Mouse (Mus musculus): ENCODE measurements around the gene A630001G21Rik. TPM values are rescaled to one million over a fixed set of nuclear protein-coding genes. Genes with fewer than 3 reads are reported as not detected.

A630001G21Rik gene
- total RNA-seq, 2 experiments from 2014 or later = 0.17 to 1.2 TPM

DNA sequence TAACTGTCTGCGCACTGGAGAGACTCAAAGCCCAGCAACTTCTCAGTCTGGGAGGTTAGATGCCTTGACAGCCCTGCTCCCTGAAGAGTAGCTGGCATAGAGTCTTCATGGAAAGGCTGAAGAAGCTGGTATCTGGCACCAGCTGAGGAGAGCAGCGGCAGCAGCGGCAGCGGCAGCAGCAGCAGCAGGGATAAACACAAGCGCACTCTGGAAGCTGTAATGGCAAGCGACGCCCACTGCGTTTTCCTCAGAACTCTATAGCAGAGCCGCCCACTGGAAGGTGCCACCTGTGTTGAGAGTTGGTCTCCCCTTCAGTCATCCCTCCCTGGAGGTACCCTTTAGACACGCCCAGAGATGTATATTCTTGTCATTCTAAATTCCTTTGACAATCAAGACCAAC lies 2.3 kb downstream of the A630001G21Rik start:
- intact Hi-C loops (cut with DNase I) = no loop called here
- DNase-seq (ENCODE audit: low spot score in 2 of 2) = no peak

DNA sequence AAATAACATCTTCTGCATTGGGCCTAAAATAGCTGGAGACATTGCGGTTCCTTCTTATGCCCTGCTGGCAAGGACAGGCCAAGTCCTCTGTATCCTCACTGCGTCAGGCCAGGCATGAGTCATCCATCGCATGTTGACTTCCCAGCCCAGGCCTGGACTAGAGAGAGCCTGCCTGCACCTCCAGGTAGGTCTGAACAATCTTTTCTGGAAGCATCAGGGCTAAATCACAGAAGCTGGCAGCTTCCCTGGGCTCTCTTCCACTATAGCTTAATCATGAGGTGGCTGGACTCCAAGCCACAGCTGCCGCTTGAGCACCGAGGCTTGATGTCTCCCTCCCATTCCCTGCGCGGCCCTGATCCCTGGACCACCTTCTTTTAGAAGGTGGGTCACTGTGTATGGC lies 3.3 kb downstream of the A630001G21Rik start:
- peak in 1 of 2 experiments; percentile 5 for DNase-seq (ENCODE audit: low spot score in 2 of 2)

DNA sequence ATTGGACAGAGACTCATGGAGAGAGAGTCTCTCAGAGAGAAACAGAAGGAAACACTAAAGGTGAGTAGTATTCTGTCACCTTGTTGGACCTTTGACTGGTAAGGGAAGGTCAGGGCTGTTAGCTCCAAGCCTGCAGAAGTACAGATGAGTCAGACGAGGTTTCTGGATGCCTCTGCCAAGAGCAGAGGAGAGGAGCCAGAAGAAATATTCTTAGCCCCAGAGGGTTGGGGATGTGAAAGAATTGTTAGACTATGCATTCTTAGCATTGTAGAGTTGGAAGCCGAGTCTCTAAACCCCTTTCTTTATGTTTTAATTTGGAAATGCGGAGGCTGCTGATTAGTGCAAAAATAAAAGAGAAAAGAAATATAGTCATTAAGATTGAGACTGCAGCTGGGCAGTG lies 6.5 kb downstream of the A630001G21Rik start:
- DNase-seq (ENCODE audit: low spot score in 2 of 2) = no peak
- intact Hi-C loops (cut with DNase I) = no loop called here

More for the DNA sequence above, 3.3 kb downstream of the A630001G21Rik start:
- intact Hi-C loops (cut with DNase I) = no loop called here

DNA sequence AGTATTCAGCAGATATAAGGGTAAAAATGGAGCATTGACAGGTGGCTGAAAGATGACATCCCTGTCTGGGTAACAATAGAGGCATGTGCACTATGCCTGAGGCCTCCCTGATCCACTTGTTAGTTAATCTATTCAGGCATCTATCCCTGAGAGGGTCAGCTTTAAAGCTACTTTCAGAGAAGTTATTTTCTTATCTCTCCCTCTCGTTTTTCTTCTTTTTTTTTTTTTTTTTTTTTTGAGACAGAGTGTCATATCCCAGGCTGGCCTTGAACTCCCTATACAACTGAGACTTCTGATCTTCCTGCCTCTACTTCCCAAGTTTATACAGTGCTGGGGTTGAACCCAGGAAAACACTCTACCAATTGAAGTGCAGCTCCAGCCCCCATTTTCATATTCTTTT lies 10.7 kb downstream of the A630001G21Rik start:
- DNase-seq (ENCODE audit: low spot score in 2 of 2) = no peak
- intact Hi-C loops (cut with DNase I) = no loop called here

DNA sequence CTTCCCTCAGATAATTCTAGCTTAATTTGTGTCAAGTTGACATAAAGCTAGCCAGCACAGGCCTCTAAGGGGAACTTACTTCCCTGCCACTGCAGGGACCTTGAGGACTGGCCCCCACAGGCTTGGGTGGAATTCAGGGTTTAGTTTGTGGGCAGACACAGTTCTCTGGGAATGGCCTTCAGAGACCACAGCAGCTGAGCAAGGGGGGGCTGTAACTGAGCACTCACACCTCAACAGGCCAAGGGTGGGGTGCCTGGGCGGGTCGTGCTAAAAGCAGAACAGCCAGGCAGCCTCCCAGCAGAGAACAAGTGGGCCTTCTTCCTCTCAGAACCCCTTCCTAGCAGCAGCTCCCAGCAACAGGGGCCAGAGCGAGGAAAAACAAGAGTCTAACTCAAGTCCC lies 12.3 kb downstream of the A630001G21Rik start:
- intact Hi-C loops (cut with DNase I) = no loop called here

DNA sequence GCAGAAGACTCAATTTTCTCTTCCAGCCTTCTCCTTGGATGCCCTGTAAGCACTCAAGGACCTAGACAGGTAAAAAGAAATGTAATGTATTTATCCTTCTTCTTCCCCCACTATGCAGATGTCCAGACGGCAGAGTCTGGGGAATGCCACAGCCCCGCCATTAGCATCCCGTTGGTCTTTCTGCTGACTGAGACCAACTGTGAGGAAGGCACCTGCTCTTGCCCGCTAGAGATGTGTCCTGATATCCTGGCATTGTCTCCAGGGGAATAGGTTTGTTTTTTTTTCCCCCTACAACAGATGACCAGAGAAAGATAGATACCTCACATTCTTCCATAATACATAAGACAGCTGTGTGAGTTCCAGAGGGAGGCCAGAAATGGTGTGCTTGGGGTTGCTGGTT lies 14.2 kb downstream of the A630001G21Rik start:
- no peak for DNase-seq (ENCODE audit: low spot score in 2 of 2)
- intact Hi-C loops (cut with DNase I) = no loop called here

More for the DNA sequence above, 12.3 kb downstream of the A630001G21Rik start:
- DNase-seq (ENCODE audit: low spot score in 2 of 2) = no peak

DNA sequence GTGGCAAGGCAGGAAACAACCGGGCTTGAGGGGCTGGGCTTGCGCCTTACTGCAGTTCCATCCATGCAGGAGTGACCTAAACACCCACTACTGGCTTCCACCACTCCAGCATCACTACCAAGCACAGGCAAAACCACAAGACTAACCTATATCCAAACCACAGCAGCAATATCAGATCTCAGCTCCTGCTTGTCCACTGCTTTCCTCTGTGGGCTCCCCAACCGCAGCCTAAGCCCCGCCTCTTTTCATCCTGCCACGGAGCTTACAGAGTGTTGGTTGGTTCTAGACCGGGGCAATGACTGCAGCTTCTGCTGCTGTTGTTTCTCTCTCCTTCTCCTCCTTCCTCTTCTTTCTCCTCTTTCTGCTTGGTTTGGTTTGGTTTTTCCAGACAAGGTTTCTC lies 15.1 kb downstream of the A630001G21Rik start:
- intact Hi-C loops (cut with DNase I) = no loop called here

DNA sequence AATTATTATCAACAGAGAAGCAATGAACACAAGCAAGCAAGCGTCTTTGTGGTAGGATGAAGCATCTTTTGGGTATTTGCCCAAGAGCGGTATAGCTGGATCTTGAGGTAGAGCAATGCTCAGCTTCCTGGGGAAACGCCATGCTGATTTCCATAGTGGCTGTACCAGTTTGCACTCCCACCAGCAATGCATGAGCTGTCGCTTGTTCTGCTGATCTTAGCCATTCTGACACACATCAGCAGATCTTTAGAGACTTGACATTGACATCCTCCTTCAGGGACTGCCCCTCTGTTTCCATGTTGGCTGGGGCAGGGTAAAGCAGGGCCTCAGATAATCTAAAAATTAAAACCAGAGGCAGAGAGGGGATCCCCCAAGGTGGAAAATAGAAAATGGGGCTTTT lies 16.8 kb downstream of the A630001G21Rik start:
- intact Hi-C loops (cut with DNase I) = no loop called here
- DNase-seq (ENCODE audit: low spot score in 2 of 2) = no peak

More for the DNA sequence above, 15.1 kb downstream of the A630001G21Rik start:
- no peak for DNase-seq (ENCODE audit: low spot score in 2 of 2)

DNA sequence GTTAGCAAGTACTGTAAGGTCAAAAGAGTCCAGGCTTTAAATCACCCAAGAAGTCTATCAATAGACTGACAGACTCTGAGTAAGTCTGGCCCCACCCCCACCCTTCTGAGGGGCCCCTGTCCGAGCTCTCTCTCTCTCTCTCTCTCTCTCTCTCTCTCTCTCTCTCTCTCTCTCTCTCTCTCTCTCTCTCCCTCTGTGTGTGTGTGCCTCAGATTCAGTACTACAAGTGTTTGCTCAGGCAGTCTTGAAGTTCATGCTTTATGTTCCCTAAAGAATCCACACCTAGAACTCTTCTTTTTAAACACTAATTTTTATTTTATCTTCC lies 19.5 kb downstream of the A630001G21Rik start:
- no peak for DNase-seq (ENCODE audit: low spot score in 2 of 2)
- intact Hi-C loops (cut with DNase I) = no loop called here

DNA sequence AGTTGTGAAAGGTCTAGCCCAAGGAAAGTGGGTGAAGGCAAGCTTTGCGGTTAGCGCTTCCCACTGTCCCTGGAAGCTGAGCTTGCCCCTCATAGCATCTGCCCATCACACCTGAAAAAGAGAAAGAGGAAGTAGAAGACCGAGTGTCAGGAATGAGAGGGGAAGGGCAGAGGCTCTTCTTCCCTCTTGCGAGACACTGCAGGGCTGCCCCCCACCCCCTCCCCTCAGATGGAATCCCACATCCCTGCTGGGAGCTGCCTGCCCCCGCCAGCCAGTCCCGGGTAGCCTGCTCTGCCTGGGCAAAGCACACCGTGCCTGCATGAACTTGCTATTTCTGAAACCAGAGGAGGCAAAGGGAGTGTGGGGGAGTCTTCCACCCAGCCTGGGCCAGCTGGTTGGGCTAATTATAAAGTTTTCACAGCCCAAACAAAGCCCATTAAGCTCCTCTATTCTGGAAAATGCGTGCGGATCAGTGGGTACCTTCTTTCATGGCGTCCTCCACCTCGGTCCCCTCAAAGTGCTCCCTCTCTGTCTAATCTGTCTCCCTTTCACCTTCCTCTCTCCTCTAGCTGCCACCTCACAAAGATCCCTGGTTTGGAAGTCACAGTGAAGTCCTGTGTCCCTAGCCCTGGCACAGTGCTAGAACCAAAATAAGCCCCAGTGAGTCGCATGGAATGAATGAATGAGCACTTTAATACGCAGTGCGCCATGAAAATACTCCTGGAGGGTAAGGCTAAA lies 20.0 kb downstream of the A630001G21Rik start:
- intact Hi-C loops (cut with DNase I) = no loop called here
- peak; percentile 42 to 63 for DNase-seq (ENCODE audit: low spot score in 2 of 2)

DNA sequence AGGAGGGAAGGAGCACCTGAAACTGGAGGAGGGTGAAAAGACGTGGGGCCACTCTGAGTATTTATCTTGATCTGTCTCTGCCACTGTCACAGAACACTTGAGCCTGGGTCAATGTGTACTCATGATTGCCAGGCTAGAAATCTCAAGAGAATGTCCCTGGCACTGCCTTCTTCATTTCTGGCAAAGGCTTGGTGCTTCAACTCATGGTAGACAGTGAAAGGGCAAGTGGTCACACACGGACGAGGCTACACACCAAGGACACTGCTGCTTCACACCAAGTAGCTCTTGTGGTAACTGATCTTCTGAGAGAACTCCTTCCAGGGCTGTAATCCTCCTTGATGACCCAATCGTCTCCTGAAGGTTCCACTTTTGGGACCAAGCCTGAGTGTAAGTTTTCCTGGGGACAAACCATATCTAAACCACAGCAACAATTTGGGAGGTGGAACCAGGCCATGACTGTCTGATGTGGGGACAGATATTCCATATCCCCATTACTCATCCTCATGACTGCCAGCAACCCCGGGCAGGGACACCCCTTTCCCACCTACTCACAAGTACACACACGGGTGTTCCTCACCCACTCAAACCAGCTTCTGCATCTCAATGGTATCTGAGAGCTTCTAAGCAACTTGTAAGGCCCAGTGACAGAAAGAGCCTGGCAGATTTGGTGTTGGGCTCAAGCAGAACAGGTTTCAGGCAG lies 20.8 kb downstream of the A630001G21Rik start:
- intact Hi-C loops (cut with DNase I) = no loop called here
- peak in 1 of 2 experiments; percentile 21 for DNase-seq (ENCODE audit: low spot score in 2 of 2)

DNA sequence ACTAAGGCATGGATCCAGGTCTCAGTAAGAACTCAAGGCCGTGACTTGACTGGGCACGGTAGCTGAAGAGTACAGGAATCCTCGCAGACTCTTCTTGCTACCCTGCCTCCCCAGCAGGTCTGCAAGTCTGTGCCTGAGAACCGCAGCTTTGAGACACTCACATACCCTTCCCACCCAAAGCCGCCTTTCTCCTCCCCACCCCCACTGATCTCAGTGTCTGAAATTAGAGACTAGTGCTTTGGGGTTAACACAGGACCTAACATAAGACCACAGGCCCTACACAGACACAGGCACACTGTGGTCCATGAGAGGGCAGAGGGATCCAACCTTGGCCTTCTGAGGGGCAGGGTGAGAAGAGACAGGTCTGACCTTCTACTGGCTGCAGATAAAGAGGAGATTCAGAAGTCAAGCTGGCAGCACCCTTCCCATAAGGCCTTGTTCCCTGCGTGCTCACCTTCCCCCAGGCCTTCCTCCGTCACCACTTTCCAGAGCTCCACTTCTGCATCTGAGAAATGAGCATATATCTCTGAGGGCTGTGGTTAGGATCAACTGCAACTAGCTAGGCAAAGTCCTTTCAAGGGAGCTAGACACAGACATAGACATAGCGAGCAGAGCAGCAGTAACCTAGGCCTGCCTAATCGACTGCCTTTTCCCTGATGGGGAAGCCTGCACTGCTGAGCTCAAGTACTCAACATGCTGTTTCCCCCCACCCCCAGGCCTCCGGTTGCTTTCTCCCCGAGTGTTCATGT lies 26.3 kb downstream of the A630001G21Rik start:
- intact Hi-C loops (cut with DNase I) = no loop called here
- no peak for DNase-seq (ENCODE audit: low spot score in 2 of 2)

DNA sequence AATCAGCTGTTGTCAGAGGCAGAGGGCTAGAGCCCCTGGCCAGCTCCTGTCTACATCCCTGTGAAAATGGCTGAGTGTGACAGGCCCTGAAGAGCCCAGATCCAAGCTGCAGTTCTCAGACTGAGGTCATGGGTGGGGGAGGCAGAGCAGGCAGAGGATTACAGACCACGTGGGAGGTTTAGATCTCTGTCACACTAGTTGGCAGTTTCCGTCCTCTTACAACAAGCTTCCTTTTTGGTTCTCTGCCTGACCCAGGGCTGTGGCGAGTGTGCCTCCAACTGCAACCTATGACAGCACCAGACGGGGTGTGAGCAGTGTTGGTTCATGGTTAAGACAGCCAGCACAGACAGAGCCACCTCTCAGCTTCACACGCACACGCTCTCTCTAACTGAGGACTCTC lies 26.9 kb downstream of the A630001G21Rik start:
- no peak for DNase-seq (ENCODE audit: low spot score in 2 of 2)
- intact Hi-C loops (cut with DNase I) = no loop called here

DNA sequence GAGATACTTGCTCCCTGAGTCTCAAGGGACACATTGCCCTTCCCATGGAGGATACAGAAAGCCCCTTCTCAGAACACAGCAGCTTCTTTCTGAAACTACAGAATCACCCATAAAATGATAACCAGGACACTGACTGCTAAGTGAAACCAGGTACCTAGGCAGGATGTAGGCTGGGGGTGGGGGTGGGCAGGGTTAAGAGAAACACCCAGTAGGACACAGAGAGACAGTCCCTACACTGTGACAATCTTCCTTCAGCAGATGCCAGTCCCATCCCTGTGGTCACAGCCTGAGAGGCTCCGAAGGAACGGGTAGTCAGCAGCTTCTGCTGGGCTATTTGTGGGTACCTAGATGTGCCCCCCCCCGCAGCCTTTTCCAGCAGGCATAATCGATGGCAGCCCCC lies 27.8 kb downstream of the A630001G21Rik start:
- intact Hi-C loops (cut with DNase I) = no loop called here
- no peak for DNase-seq (ENCODE audit: low spot score in 2 of 2)

DNA sequence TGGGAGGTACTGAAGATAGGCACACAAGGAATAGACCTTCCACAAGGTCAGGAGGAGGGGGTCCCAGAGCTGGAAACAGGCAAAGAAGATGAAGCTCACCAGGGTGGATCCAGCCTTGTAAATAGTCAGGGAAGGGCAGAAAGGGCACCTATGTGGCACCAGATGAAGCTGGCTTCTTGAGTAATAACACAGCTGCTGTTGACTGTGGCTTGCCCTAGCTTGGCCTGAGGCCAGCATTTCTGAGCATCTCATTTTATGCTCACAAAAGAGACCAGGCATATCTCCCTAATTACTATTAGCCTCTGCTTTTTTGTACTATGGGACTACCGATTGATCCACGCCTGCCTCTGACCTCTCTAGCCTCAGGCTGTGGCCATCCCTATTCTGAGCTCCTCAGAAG lies 28.6 kb downstream of the A630001G21Rik start:
- no peak for DNase-seq (ENCODE audit: low spot score in 2 of 2)
- intact Hi-C loops (cut with DNase I) = no loop called here

DNA sequence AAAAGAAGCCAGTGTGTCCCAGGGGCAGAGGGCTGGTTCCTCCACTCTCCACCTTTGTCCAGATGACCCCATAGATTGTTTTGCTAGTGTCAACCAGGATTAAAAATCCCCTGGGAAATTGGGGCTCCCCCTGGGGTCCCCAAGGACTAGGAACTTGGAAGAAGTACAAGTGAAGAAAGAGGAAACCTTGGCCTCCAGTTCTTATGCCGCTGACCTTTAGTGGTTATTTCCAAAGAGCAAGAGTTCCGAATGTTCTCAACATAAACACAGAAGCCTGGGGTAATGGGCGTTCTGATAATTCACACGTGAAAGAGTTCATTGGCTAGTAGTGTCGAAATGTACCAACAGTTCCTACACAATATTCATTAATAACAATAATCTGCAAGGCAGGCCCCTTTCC lies 31.9 kb downstream of the A630001G21Rik start:
- intact Hi-C loops (cut with DNase I) = no loop called here
- DNase-seq (ENCODE audit: low spot score in 2 of 2) = no peak

DNA sequence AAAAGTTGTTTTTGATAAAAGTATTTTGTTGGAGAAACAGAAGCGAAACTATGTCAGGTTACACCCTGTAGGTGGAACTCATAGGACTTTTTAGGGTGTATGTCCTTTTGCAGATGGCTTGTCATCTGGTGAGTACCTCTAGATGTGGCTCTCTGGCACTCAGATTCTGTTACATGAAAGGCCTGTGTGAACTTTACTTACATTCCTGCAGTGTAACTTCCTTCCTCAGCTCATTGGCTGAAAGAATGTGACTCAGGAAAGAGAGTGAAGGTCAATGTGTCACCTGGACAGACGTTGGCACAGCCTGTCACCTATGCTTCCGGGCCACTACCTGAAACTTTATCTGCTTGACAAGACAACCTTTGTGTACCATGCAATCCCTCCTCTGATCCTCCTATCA lies 33.9 kb downstream of the A630001G21Rik start:
- DNase-seq (ENCODE audit: low spot score in 2 of 2) = no peak
- intact Hi-C loops (cut with DNase I) = no loop called here

DNA sequence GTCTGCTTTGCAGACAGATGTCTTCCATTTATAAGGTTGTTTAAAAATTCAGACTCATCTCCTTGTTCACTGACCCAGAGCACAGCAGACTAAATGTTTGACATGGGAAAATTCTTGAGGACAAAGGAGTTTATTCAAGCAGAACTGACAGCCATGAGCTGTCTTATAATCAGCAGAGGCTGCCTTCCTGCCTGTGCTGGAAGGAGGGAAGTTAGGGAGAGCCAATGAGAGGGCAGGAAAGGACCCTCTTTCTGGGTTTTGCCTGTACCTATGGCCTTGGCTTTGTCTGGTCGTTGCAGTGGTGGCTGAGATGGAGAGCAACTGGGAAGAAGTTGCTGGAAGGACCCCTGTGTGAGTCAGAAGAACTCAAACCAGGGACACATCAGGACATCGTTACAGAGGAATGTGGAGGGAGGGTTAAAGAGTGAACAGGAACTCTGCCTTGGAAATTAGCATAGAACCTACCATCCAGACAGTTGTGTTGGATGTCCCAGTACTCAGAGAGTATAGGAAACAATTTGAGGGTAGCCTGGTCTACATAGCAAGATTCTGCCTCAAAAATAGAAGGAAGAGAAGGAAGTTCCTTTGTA lies 35.4 kb downstream of the A630001G21Rik start:
- intact Hi-C loops (cut with DNase I) = no loop called here
- DNase-seq (ENCODE audit: low spot score in 2 of 2) = no peak

DNA sequence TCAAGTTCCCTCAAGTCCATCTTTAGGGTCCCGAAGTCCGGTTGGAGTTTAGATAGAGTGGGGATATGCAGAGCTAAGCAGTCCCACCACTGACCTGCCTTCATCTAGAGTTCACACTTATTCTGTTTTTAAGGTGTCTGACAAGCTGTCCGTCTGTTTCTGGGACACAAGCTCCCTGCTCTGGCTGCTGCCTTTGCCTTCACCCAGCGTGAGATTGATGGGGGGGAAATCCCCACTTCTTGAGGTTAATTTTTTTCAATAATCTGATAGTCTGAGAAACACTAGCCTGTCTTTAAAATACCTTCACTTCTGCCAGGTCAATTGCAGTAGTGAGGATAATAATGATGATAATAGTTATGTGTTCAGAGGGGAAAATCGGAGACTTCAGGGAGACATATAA lies 36.1 kb downstream of the A630001G21Rik start:
- intact Hi-C loops (cut with DNase I) = no loop called here
- DNase-seq (ENCODE audit: low spot score in 2 of 2) = no peak

DNA sequence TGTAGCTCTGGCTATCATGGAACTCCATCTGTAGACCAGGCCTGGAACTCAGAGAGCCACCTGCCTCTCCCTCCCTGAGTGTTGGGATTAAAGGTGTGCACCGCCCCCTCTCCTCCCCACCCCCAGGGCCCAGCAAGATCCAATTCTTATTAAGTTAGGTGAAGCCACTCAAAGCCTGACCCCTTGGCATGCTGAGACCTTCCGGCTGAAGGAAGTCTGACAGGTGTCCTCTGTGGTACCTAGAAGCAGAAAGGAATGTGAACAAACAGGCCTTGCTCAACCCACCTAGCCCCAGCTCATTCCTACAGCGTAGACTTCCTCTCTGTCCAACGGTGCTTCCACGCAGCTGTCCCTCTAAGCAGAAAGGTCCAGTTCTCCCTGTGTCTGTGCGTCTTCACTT lies 37.5 kb downstream of the A630001G21Rik start:
- DNase-seq (ENCODE audit: low spot score in 2 of 2) = no peak
- intact Hi-C loops (cut with DNase I) = no loop called here

Data from left cerebral cortex, postnatal 36 days (tissue).